Mouse (Mus musculus) left cerebral cortex, adult 2 months (tissue): ENCODE measurements at regions not wholly inside any gene's neighbourhood (a gene's known extent, or its start where the extent isn't known, plus 50 kb on each side); places are given as distances from the start of the nearest gene placed in this dataset.
"Not testable (repeated sequence)": the region's sequence is repeated elsewhere in the genome, so short reads cannot be mapped to it uniquely, and the experiment has no call there.

Experiments
- DNase-seq, 2 experiments: peaks; one replicate each; pipeline ENCODE4 v3.0.0; 2021 to 2022; ENCODE audit warnings: low spot score in 2 of 2, mixed read lengths in 1 of 2; ENCODE audit errors: extremely low spot score in 1 of 2
- H3K27ac ChIP-seq: fragments of 200-600 bp; 2 replicates; pipeline ENCODE4 v1.8.1; 2022
- H3K4me3 ChIP-seq: fragments of 200-600 bp; 2 replicates; pipeline ENCODE4 v1.8.1; 2022
- CTCF ChIP-seq: fragments of 200-600 bp; IDR thresholded peaks from 2 replicates; pipeline ENCODE4 v1.8.1; 2022; ENCODE audit warnings: antibody characterized with exemption, mild to moderate bottlenecking, moderate library complexity
- intact Hi-C: fragments of 180-260 bp; cut with DNase I; formaldehyde crosslinking; loops from one replicate; pipeline ENCODE4 v1.15.1; 2025

DNA sequence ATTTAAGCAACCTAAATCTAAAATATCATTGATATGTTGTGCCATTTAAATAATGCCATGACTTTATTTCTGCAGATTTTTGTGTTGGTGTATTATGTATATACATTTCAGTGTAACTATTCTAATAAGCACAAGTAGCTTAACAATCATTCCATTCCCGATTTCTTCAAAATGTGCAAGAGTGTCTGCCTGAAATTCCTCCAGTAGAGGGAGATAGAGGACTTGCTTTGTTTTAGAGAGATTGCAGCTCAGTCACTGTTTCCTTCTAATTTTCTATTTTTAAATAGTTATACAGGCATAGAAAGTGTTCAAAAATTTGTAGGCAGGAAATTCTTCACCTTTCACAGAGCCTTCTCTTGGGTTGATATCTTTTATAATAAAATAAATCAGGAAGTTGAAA is 498.0 kb upstream of the Tacstd2 start:
- not testable (repeated sequence) for H3K27ac ChIP-seq, DNase-seq, H3K4me3 ChIP-seq
- intact Hi-C loops = loop anchor here (10.0 kb wide), 1 partner anchor 179 kb away; no protein-coding TSS in a partner anchor
- TF ChIP-seq CTCF = peak; percentile 42

DNA sequence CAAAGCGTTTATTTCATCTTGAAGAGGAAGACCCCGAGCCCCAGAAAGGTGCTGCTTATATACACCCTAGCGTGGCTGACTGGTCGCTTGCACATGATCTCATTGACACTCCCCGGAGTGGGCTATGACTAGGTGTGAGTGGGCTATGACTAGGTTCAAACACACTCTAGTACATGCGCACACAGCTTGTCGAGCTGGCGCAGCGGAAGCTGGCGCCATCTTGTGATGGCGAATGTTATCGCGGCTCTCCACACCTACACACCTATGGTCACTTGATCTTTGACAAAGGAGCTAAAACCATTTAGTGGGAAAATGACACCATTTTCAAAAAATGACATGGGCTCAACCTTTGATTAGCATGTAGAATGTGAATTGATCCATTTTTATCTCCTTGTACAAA is 495.1 kb upstream of the Tacstd2 start:
- TF ChIP-seq CTCF = no peak; the same call in 1 of the 2 replicates
- intact Hi-C loops = loop anchor here (10.0 kb wide), 1 partner anchor 176 kb away; no protein-coding TSS in a partner anchor
- no peak overlapping the region for H3K4me3 ChIP-seq
- DNase-seq = no peak
- no peak overlapping the region for H3K27ac ChIP-seq
